Mouse (Mus musculus): ENCODE measurements around the gene Atp6v1a.

DNA sequence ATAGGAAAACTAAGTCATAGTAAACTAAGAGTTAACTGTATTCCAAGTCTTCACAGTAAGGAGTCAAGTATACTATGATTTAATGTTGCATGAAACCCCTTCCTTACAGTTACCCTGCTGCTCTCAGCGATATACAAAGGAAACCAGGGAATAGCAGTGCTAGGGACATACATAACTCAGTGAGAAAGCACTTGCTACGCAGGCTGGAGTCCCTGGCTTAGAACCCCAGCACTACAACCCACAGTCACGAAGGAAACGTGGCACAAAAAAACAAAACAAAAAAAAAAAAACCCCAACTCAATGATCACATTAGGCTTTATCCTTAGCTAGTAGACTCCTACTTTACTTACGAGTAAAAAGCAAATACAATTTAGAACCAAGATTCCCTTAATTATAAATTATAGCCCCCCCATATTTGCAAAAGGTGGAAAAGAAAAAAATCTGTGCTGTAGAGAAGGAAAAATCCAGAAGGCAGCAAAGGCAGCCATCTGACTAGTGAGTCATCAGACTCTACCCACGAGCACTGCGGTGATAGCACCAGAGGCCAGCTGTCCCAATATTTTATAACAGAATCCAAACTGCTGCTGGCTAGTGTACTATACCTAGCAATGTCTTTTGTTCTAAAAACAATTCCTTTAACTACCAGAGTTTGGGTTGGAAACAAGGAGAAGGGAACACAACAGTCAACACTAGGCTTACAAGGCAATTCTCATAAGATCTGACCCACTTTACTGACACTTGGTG, 16.4 kb downstream of the Atp6v1a start:
- TF ChIP-seq POLR2A (IDR thresholded peaks at IDR 0.05; ENCODE audit: low read depth, low read length): no peak
- no peak for TF ChIP-seq CTCF (conservative IDR thresholded peaks at IDR 0.05; ENCODE audit: insufficient read depth, insufficient read length, low read depth, low read length)
